Mouse (Mus musculus) brain, adult 2 months (tissue): Measurements from ENCODE around the gene Arl13a.
"Not testable (repeated sequence)": the region's sequence is repeated elsewhere in the genome, so short reads cannot be mapped to it uniquely, and the experiment has no call there.

ENCODE experiments used
- DNase-seq: peaks from one replicate; pipeline ENCODE4 v3.0.0; 2011; ENCODE audit warnings: low read depth, low spot score

Gene Arl13a

DNA sequence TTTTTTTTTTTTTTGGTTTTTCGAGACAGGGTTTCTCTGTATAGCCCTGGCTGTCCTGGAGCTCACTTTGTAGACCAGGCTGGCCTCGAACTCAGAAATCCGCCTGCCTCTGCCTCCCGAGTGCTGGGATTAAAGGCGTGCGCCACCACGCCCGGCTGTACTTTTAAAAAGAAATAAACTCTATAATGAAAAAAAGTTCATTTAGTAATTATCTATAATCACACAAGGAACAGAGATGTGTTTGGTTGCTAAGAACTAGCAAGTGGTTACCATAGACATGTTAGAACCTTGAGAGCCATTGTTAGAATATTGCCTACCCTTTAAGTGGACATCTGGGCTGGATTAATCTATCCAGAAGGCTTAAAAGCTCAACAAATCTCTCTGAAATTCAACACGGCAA, at the start of gene Arl13a:
Arl13a (plus strand) TSS at position 301 of the 400 bp plus-strand sequence.
- not testable (repeated sequence) for DNase-seq

GRCm38 (mm10) chrX:134140024-134140423, 47.3 kb upstream of the Arl13a start:
- DNase-seq, result no peak

DNA sequence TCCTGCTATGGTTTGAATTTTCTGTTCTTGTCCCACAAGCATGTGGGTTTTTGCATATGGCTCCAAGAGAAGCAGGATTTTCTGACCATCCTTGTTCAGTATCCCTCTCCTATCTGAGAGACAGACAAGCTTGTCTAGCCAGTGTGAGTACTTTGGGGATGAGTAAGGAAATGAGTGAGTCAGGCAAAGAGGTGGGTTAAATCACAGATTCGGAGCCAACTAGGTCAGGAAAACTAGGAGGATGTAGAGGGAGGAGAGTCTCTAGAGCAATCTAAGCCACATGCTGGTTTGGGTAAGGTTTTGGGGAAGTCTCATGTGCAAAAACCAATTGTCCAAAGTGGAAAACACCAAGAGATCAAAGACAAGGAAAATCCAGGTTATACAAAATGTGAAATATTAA, 45.8 kb upstream of the Arl13a start:
- peak; percentile 47 for DNase-seq

DNA sequence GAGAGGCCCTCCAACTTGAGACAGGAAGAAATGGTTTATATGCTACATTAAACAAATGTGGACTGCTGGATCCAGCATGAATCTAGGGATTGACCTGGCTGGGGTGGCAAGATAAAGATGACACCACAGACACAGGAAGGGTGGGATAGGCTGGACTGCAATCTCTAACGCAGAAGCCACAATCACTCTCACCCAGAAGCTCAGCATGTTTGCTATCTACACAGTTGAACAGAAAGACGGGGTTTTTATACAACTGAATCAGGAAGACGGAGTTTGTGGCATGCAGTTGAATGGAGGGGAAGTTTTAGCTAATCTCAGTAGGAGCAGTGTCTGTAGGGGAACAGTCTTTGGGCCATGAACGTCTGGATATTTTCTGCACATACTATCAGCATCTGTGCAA, 45.3 kb upstream of the Arl13a start:
- no peak for DNase-seq

- no peak for DNase-seq
These were observed 29.1 kb upstream of the Arl13a start for GRCm38 (mm10) chrX:134158151-134158550.

DNA sequence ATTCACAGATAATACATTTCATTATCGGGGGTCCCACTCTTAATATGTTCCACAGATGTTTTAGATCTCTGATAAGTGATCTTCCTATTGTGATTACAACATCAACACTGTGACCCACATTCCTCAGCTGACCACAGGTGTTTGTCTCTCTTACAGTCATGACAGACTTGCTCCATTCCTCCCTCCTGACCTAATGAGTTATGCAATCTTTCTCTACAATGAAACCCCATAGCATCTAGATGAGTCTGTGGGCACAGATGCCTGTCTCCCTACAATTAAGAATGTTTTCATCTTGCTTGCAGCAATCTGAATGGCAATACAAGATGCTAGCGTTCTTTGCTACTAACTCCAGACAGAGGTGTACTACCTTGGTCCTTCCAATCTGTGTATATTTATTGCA, 26.9 kb upstream of the Arl13a start:
- no peak for DNase-seq

- DNase-seq, result no peak
These were observed 25.1 kb upstream of the Arl13a start, which contains the start of gene Xkrx for GRCm38 (mm10) chrX:134162043-134162720. Gene Xkrx, minus strand, starts transcription at chrX:134162076.

DNA sequence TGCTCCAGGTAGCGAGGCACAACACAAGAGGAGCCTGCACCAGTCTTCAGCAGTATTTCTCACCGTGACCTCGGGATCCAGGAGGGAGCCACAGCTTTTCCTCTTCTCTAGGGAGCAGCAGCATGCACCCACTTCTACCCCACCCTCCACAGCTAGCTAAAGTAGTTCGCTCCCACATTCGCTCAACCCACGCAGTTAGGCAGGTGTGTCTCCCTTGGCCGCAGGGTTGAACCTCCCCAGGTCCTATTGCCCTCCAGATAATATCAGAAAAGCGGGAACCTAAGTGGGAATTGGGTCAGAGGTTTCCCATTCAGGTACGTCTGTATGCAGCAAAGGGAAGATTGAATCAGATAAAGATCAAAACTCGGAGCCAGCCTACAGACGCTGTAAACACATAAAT, 24.5 kb upstream of the Arl13a start:
- peak; percentile 72 for DNase-seq

GRCm38 (mm10) chrX:134163484-134163883, 23.8 kb upstream of the Arl13a start:
- no peak for DNase-seq

- no peak for DNase-seq
These were observed 16.7 kb upstream of the Arl13a start for GRCm38 (mm10) chrX:134170584-134170983.

- no peak for DNase-seq
These were observed 12.6 kb upstream of the Arl13a start for GRCm38 (mm10) chrX:134174699-134175098.

GRCm38 (mm10) chrX:134208491-134208890, 21.2 kb downstream of the Arl13a start:
- DNase-seq, result no peak

DNA sequence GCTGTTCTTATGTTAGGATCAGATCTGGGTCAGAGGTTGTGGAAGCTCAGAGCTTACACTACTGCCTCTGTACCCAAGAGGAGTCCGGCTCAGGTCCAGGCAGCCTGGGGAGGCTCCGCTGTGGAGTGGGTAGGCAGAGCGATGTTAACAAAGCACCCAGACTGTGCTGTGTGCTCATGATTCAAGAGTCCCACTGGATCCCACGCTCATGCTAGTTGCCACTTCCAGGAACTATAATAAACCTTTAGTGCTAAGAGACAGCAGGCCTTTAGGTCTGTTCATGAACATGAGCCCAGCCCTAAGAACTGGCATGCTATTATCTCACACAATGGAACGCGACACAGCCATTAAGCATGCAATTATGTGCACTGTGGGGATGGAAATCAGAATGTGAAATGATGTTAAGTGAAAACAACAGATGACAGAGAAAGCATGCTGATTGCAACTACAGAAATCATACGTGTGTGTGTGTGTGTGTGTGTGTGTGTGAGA, 23.9 kb downstream of the Arl13a start:
- DNase-seq, result peak; percentile 54

- DNase-seq, result no peak
These were observed 30.9 kb downstream of the Arl13a start for GRCm38 (mm10) chrX:134218161-134218560.

DNA sequence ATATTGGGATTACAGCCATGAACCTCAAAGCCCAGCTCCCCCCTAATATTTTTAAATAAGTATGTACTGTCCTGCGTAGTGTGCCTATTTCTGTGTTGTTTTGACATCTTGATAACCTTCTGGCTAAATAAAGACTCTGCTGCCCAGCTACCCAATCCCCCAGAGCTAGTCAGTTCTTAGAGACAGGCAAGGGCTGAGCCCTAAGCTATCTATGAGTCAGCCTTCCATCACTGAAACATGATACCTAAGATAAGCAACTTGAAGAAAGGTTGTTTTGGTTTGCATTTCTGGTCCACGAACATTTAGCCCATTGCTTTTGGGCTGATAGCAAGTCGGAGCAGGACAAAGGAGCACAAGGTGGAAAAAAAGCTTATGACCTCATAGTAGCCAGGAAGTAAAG, 33.3 kb downstream of the Arl13a start:
- DNase-seq, result no peak

DNA sequence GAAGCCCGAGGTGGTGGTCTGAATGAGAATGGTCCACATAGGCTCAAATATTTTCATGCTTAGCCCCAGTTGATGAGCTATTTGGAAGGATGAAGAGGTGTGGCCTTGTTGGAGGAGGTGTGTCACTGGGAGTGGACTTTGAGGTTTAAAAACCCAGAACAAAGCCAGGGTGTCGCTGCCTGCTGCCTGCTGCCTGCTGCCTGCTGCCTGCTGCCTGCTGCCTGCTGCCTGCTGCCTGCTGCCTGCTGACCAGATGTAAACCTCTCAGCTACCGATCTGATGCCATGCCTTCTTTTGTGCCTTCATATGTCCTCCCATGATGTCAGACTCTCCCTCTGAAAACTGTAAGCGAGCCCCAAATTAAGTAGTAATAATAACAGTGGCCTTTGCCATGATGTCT, 34.6 kb downstream of the Arl13a start, which contains the start of gene Nox1:
Nox1 (minus strand) TSS at position 101 of the 400 bp plus-strand sequence.
- no peak for DNase-seq

DNA sequence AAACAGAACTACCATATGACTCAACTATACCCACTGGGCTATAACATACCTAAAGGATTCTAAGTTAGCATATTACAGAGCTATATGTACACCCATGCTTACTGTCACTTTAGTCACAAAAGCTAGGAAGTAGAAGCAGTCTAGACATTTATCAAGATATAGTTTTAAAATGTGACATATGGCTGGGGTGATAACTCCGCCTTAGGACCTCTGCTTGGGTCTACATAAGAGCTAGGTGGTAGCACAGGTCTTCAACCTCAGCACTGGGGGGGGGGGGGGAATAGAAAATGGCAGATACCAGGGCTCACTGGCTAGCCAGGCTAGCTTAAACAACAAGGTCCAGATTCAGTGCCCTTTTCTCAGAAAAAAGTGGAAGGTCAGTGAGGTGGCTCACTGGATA, 45.7 kb downstream of the Arl13a start:
- DNase-seq, result no peak

- DNase-seq, result no peak
These were observed 51.0 kb downstream of the Arl13a start for GRCm38 (mm10) chrX:134238266-134238665.

DNA sequence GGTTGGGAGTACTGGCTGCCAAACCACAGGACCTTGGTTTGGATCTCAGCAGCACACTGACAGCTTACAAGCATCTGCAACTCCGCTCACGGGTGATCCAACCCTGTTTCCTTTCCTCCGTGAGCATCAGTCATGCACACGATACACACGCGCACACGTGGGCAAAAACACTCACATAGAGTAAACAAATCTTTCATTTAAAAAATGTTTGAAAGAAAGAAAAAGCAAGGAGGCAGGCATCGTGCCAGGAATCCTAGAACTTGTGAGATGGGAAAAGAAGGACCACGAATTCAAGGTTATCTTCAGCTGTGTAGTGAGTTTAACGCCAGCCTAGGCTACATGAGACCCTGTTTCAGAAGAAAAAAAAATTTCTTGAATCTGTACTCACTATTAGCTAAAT, 58.6 kb downstream of the Arl13a start:
- no peak for DNase-seq

DNA sequence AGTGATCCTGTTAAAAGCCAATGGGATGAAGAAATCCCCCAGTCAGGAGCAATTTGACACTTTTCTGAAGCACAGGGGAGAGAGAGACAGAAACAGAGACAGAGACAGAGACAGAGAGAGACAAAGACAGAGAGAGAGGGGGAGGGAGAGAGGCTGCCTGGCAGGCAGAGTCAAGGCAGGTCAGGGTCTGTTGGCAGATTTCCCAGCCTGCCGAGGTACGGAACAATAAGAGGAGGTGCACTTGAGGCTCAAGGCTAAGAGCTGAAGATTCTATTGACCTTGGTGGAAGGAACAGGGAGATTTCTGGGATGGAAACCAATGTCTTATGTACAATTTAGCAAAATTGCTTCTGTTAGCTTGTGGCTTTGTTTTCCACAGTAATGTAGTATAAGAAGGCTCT, 60.9 kb downstream of the Arl13a start:
- DNase-seq, result no peak
